Mouse (Mus musculus): Measurements from ENCODE around the gene Pmepa1. TPM values are rescaled to one million over a fixed set of nuclear protein-coding genes. Genes with fewer than 3 reads are reported as not detected.

The Pmepa1 gene
- total and polyA plus RNA-seq, 2 experiments, result 0.28 to 1.8 TPM

GRCm38 (mm10) chr2:173307561-173307960, 31.2 kb upstream of the Pmepa1 start:
- Histone ChIP-seq H3K27me3 (ENCODE audit: control insufficient read depth, insufficient read depth, low read length) (no peaks in the 10 kb centered on the region), H3K36me3 (ENCODE audit: control insufficient read depth, insufficient read depth, low read length) (no peaks in the 10 kb centered on the region), H3K27ac (replicated peaks; ENCODE audit: insufficient read depth, low read depth, low read length) (no peak overlapping the region), H3K9ac (ENCODE audit: low read depth, low read length) (no peak overlapping the region), H3K4me3 (ENCODE audit: insufficient read depth, low read depth, low read length) (no peak overlapping the region), H3K4me1 (ENCODE audit: control insufficient read depth, insufficient read depth, low read length) (0 out of 2 replicates have a peak, but pooled peaks cover 3% of the 10 kb centered on the region), H3K79me2 (ENCODE audit: control insufficient read depth, insufficient read depth, low read length) (no peaks in the 10 kb centered on the region)
- DNase-seq (ENCODE audit: extremely low read depth, low read depth, low spot score), result peak; percentile 8
- TF ChIP-seq CTCF (IDR thresholded peaks at IDR 0.05; ENCODE audit: low read depth, low read length), result no peak
- no peak for TF ChIP-seq POLR2A (IDR thresholded peaks at IDR 0.05; ENCODE audit: extremely low read depth, insufficient read depth, low read length)
- WGBS, result 14% methylated on average over 17 of the region's 18 CpGs

- Histone ChIP-seq H3K27me3 (ENCODE audit: control insufficient read depth, insufficient read depth, low read length) (no peaks in the 10 kb centered on the region), H3K4me1 (ENCODE audit: control insufficient read depth, insufficient read depth, low read length) (0 out of 2 replicates have a peak, but pooled peaks cover 3% of the 10 kb centered on the region), H3K9ac (ENCODE audit: low read depth, low read length) (no peak overlapping the region), H3K79me2 (ENCODE audit: control insufficient read depth, insufficient read depth, low read length) (no peaks in the 10 kb centered on the region), H3K27ac (replicated peaks; ENCODE audit: insufficient read depth, low read depth, low read length) (no peak overlapping the region), H3K4me3 (ENCODE audit: insufficient read depth, low read depth, low read length) (no peak overlapping the region), H3K36me3 (ENCODE audit: control insufficient read depth, insufficient read depth, low read length) (no peaks in the 10 kb centered on the region)
- TF ChIP-seq POLR2A (IDR thresholded peaks at IDR 0.05; ENCODE audit: extremely low read depth, insufficient read depth, low read length) (no peak), CTCF (IDR thresholded peaks at IDR 0.05; ENCODE audit: low read depth, low read length) (no peak)
- 42% methylated on average over 11 of the region's 11 CpGs for WGBS
- DNase-seq (ENCODE audit: extremely low read depth, low read depth, low spot score), result no peak
Observed at GRCm38 (mm10) chr2:173306734-173307525, 30.6 kb upstream of the Pmepa1 start.

- Histone ChIP-seq H3K4me3 (ENCODE audit: insufficient read depth, low read depth, low read length) (no peak overlapping the region), H3K27ac (replicated peaks; ENCODE audit: insufficient read depth, low read depth, low read length) (no peak overlapping the region), H3K9ac (ENCODE audit: low read depth, low read length) (no peak overlapping the region), H3K4me1 (ENCODE audit: control insufficient read depth, insufficient read depth, low read length) (0 out of 2 replicates have a peak, but pooled peaks cover 3% of the 10 kb centered on the region), H3K27me3 (ENCODE audit: control insufficient read depth, insufficient read depth, low read length) (no peaks in the 10 kb centered on the region), H3K36me3 (ENCODE audit: control insufficient read depth, insufficient read depth, low read length) (no peaks in the 10 kb centered on the region), H3K79me2 (ENCODE audit: control insufficient read depth, insufficient read depth, low read length) (no peaks in the 10 kb centered on the region)
- no peak for DNase-seq (ENCODE audit: extremely low read depth, low read depth, low spot score)
- 56% methylated on average over 12 of the region's 12 CpGs for WGBS
- no peak for TF ChIP-seq CTCF (IDR thresholded peaks at IDR 0.05; ENCODE audit: low read depth, low read length)
- TF ChIP-seq POLR2A (IDR thresholded peaks at IDR 0.05; ENCODE audit: extremely low read depth, insufficient read depth, low read length), result no peak
Observed at GRCm38 (mm10) chr2:173305011-173305410, 28.7 kb upstream of the Pmepa1 start.

- Histone ChIP-seq H3K4me1 (ENCODE audit: control insufficient read depth, insufficient read depth, low read length) (no peaks in the 10 kb centered on the region), H3K36me3 (ENCODE audit: control insufficient read depth, insufficient read depth, low read length) (no peaks in the 10 kb centered on the region), H3K27me3 (ENCODE audit: control insufficient read depth, insufficient read depth, low read length) (no peaks in the 10 kb centered on the region), H3K4me3 (ENCODE audit: insufficient read depth, low read depth, low read length) (no peak overlapping the region), H3K27ac (replicated peaks; ENCODE audit: insufficient read depth, low read depth, low read length) (no peak overlapping the region), H3K9ac (ENCODE audit: low read depth, low read length) (no peak overlapping the region), H3K79me2 (ENCODE audit: control insufficient read depth, insufficient read depth, low read length) (no peaks in the 10 kb centered on the region)
- no peak for DNase-seq (ENCODE audit: extremely low read depth, low read depth, low spot score)
- 76% methylated on average over 28 of the region's 28 CpGs for WGBS
- TF ChIP-seq POLR2A (IDR thresholded peaks at IDR 0.05; ENCODE audit: extremely low read depth, insufficient read depth, low read length), result no peak
- TF ChIP-seq CTCF (IDR thresholded peaks at IDR 0.05; ENCODE audit: low read depth, low read length), result peak; percentile 11; the same call in 1 of the 2 replicates
Observed at GRCm38 (mm10) chr2:173300663-173301630, 24.6 kb upstream of the Pmepa1 start.

- TF ChIP-seq POLR2A (IDR thresholded peaks at IDR 0.05; ENCODE audit: extremely low read depth, insufficient read depth, low read length) (no peak), CTCF (IDR thresholded peaks at IDR 0.05; ENCODE audit: low read depth, low read length) (no peak)
- WGBS, result 85% methylated on average over 9 of the region's 9 CpGs
- H3K27ac ChIP-seq (replicated peaks; ENCODE audit: insufficient read depth, low read depth, low read length), result no peak overlapping the region
- no peaks in the 10 kb centered on the region for H3K27me3 ChIP-seq (ENCODE audit: control insufficient read depth, insufficient read depth, low read length)
- H3K36me3 ChIP-seq (ENCODE audit: control insufficient read depth, insufficient read depth, low read length), result no peaks in the 10 kb centered on the region
- H3K9ac ChIP-seq (ENCODE audit: low read depth, low read length), result no peak overlapping the region
- H3K4me1 ChIP-seq (ENCODE audit: control insufficient read depth, insufficient read depth, low read length), result no peaks in the 10 kb centered on the region
- no peak overlapping the region for H3K4me3 ChIP-seq (ENCODE audit: insufficient read depth, low read depth, low read length)
- H3K79me2 ChIP-seq (ENCODE audit: control insufficient read depth, insufficient read depth, low read length), result no peaks in the 10 kb centered on the region
- DNase-seq (ENCODE audit: extremely low read depth, low read depth, low spot score), result no peak
Observed at GRCm38 (mm10) chr2:173296408-173296807, 20.1 kb upstream of the Pmepa1 start.

Data from liver, adult 2 months (tissue).